Mouse (Mus musculus) liver, postnatal 0 days (tissue): Measurements from ENCODE around the gene Egfem1. TPM values are rescaled to one million over a fixed set of nuclear protein-coding genes. Genes with fewer than 3 reads are reported as not detected.

Experiments used
- ATAC-seq: fragments of 200-750 bp; cut with Nextera tagmentation; 2 replicates; pipeline ENCODE4 v1.8.0; 2017; ENCODE audit warnings: mild to moderate bottlenecking, moderate library complexity
- DNase-seq: peaks from one replicate; pipeline ENCODE4 v3.0.0-alpha.2; 2016
- H3K27ac ChIP-seq: fragments of 300-500 bp; sonication (generic); 2 replicates; pipeline ENCODE4 v1.5.1; 2014; ENCODE audit warnings: antibody characterized with exemption, moderate library complexity, mild to moderate bottlenecking, low read depth
- H3K27me3 ChIP-seq: fragments of 300-500 bp; sonication (generic); 2 replicates; pipeline ENCODE4 v1.6.1; 2014; ENCODE audit warnings: low read length, control low read depth, mixed read lengths; ENCODE audit not compliant: insufficient read depth
- H3K36me3 ChIP-seq: fragments of 300-500 bp; sonication (generic); replicated peaks from 2 replicates; pipeline ENCODE4 v1.6.1; 2014; ENCODE audit warnings: mild to moderate bottlenecking, control low read depth, low read length, moderate library complexity, mixed read lengths; ENCODE audit not compliant: insufficient read depth
- H3K4me1 ChIP-seq: fragments of 300-500 bp; sonication (generic); 2 replicates; pipeline ENCODE4 v1.6.1; 2014; ENCODE audit warnings: antibody characterized with exemption, mild to moderate bottlenecking, control low read depth; ENCODE audit not compliant: insufficient read depth
- H3K4me2 ChIP-seq: fragments of 300-500 bp; sonication (generic); 2 replicates; pipeline ENCODE4 v1.6.1; 2014; ENCODE audit warnings: low read depth, mild to moderate bottlenecking, low read length, moderate library complexity, mixed read lengths
- H3K4me3 ChIP-seq: fragments of 300-500 bp; sonication (generic); 2 replicates; pipeline ENCODE4 v1.5.1; 2014; ENCODE audit warnings: low read depth, low read length
- H3K9ac ChIP-seq: fragments of 300-500 bp; sonication (generic); replicated peaks from 2 replicates; pipeline ENCODE4 v1.6.1; 2014; ENCODE audit warnings: mild to moderate bottlenecking, moderate library complexity
- H3K9me3 ChIP-seq: fragments of 300-500 bp; sonication (generic); 2 replicates; pipeline ENCODE4 v1.6.1; 2016; ENCODE audit warnings: mild to moderate bottlenecking, control low read depth, low read length, mixed read lengths
- CTCF ChIP-seq: sonication (generic); IDR thresholded peaks from 2 replicates; pipeline ENCODE4 v1.5.1; 2016; ENCODE audit warnings: antibody characterized with exemption, low read depth
- EP300 ChIP-seq: IDR thresholded peaks from 2 replicates; pipeline ENCODE4 v1.6.1; 2016; ENCODE audit warnings: antibody characterized with exemption, low read depth, mild to moderate bottlenecking
- WGBS: fragments of 180-500 bp; shearing (Covaris S2); extraction: QIAGEN DNeasy Blood & Tissue Kit; methylation state at CpG from one replicate; pipeline ENCODE4 v1.1.7; 2014; ENCODE audit not compliant: insufficient replicate concordance; 5-methylcytosine and 5-hydroxymethylcytosine counted together
- polyA plus RNA-seq: library from polyadenylated mRNA; unstranded; fragments of >200 nt; fragmentation: Nextera tagmentation; extraction: Ambion mirVana; gene quantifications from 2 replicates; pipeline ENCODE4 v1.2.1, GENCODE M21; 2015

The Egfem1 gene
- polyA plus RNA-seq, 1 experiment from 2014 or later, result 0.69 TPM

DNA sequence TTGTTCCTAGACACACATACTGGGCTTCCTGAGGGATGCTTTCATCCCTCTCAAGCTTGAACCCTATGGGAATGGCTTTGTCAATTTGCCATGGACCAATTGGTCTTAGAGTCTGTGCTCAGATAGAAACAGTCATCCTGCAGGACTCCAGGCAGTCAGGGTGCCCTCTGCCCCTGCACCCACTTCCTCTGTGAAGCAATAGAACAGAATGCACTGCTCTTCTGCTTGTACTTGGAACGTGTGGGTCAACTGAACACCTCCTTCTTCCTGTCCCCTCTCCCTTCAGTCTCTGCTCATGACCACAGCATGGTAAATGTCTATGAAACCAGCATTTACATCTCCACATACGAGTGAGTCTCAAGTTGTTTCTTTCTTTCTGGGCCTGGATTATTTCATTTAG is 16.6 kb downstream of the Egfem1 start:
- H3K4me2 ChIP-seq, result no peak overlapping the region
- WGBS, result 25% methylated on average over 2 of the region's 2 CpGs
- no peaks in the 10 kb centered on the region for H3K36me3 ChIP-seq
- TF ChIP-seq EP300, result no peak
- TF ChIP-seq CTCF, result no peak
- no peaks in the 10 kb centered on the region for H3K4me1 ChIP-seq
- DNase-seq (no peak), ATAC-seq (no peak)
- H3K9me3 ChIP-seq, result no peaks in the 10 kb centered on the region
- H3K27ac ChIP-seq, result no peak overlapping the region
- no peak overlapping the region for H3K4me3 ChIP-seq
- no peak overlapping the region for H3K9ac ChIP-seq
- no peaks in the 10 kb centered on the region for H3K27me3 ChIP-seq

GRCm38 (mm10) chr3:29106016-29106723 is 24.3 kb downstream of the Egfem1 start:
- WGBS, result 31% methylated on average over 3 of the region's 3 CpGs
- no peak overlapping the region for H3K4me3 ChIP-seq
- no peak overlapping the region for H3K4me2 ChIP-seq
- no peak for ATAC-seq
- no peaks in the 10 kb centered on the region for H3K4me1 ChIP-seq
- H3K27ac ChIP-seq, result no peak overlapping the region
- no peak overlapping the region for H3K9ac ChIP-seq
- H3K9me3 ChIP-seq, result no peaks in the 10 kb centered on the region
- no peaks in the 10 kb centered on the region for H3K27me3 ChIP-seq
- DNase-seq, result no peak
- H3K36me3 ChIP-seq, result no peaks in the 10 kb centered on the region
- no peak for TF ChIP-seq CTCF
- TF ChIP-seq EP300, result no peak

GRCm38 (mm10) chr3:29107134-29107533 is 25.3 kb downstream of the Egfem1 start:
- Histone ChIP-seq H3K4me1 (no peaks in the 10 kb centered on the region), H3K9ac (no peak overlapping the region), H3K4me2 (no peak overlapping the region), H3K27me3 (no peaks in the 10 kb centered on the region), H3K36me3 (no peaks in the 10 kb centered on the region), H3K4me3 (no peak overlapping the region), H3K9me3 (no peaks in the 10 kb centered on the region), H3K27ac (no peak overlapping the region)
- WGBS, result 29% methylated on average over 1 of the region's 1 CpGs
- ATAC-seq (no peak), DNase-seq (no peak)
- no peak for TF ChIP-seq CTCF
- TF ChIP-seq EP300, result no peak

GRCm38 (mm10) chr3:29110321-29110720 is 28.5 kb downstream of the Egfem1 start:
- no peak for ATAC-seq
- no peak overlapping the region for H3K4me2 ChIP-seq
- H3K27me3 ChIP-seq, result no peaks in the 10 kb centered on the region
- H3K9me3 ChIP-seq, result no peaks in the 10 kb centered on the region
- DNase-seq, result no peak
- no peak overlapping the region for H3K9ac ChIP-seq
- TF ChIP-seq CTCF (no peak), EP300 (no peak)
- no peaks in the 10 kb centered on the region for H3K36me3 ChIP-seq
- WGBS, result 74% methylated on average over 2 of the region's 2 CpGs
- no peak overlapping the region for H3K27ac ChIP-seq
- no peak overlapping the region for H3K4me3 ChIP-seq
- H3K4me1 ChIP-seq, result no peaks in the 10 kb centered on the region

- no peak for DNase-seq
- Histone ChIP-seq H3K27ac (no peak overlapping the region), H3K36me3 (no peaks in the 10 kb centered on the region), H3K9me3 (no peaks in the 10 kb centered on the region), H3K4me1 (no peaks in the 10 kb centered on the region), H3K4me3 (no peak overlapping the region), H3K4me2 (no peak overlapping the region), H3K27me3 (no peaks in the 10 kb centered on the region), H3K9ac (no peak overlapping the region)
- no peak for TF ChIP-seq CTCF
- no peak for TF ChIP-seq EP300
- WGBS, result 74% methylated on average over 3 of the region's 3 CpGs
- ATAC-seq, result no peak
Measured at GRCm38 (mm10) chr3:29114517-29114916, 32.7 kb downstream of the Egfem1 start.

DNA sequence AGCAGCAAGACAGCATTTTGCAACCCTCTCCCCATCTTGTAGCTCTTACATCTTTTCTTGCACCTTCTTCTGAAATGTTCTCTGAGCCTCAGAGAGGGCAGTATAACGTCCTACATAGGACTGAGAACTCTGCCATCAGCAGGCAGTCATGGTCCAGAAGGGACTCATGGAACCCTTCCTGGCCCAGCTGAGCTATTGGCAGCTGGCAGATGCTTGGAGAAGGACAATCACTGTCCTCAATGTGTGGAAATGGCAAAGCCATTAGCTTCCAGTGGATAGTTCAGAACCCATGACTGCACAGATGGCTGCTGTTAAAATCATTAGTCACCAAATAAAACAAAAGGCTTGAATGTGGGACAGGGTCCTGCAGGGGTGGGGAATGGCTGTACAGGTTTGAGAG is 35.6 kb downstream of the Egfem1 start:
- H3K27ac ChIP-seq, result no peak overlapping the region
- 57% methylated on average over 1 of the region's 1 CpGs for whole genome bisulfite sequencing
- H3K4me1 ChIP-seq, result no peaks in the 10 kb centered on the region
- no peak overlapping the region for H3K4me2 ChIP-seq
- H3K36me3 ChIP-seq, result no peaks in the 10 kb centered on the region
- no peaks in the 10 kb centered on the region for H3K27me3 ChIP-seq
- H3K9ac ChIP-seq, result no peak overlapping the region
- DNase-seq (no peak), ATAC-seq (no peak)
- TF ChIP-seq EP300 (no peak), CTCF (no peak)
- H3K9me3 ChIP-seq, result no peaks in the 10 kb centered on the region
- H3K4me3 ChIP-seq, result no peak overlapping the region
